Mouse (Mus musculus): ENCODE data around the gene Map3k13.
"Not testable (repeated sequence)": the region's sequence is repeated elsewhere in the genome, so short reads cannot be mapped to it uniquely, and the experiment has no call there.

Map3k13 gene

GRCm38 (mm10) chr16:21793875-21794696, at the start of gene Map3k13:
TSS of gene Map3k13 (plus strand) at chr16:21794346.
- peak; percentile 95 for DNase-seq

- DNase-seq, result no peak
Observed at GRCm38 (mm10) chr16:21758447-21758846, 35.7 kb upstream of the Map3k13 start.

GRCm38 (mm10) chr16:21768255-21768654, 25.9 kb upstream of the Map3k13 start:
- DNase-seq, result no peak

GRCm38 (mm10) chr16:21769667-21770066, 24.5 kb upstream of the Map3k13 start:
- peak; percentile 42 for DNase-seq

GRCm38 (mm10) chr16:21774725-21775124, 19.4 kb upstream of the Map3k13 start:
- no peak for DNase-seq

- peak; percentile 38 for DNase-seq
Observed at GRCm38 (mm10) chr16:21778293-21778866, 15.8 kb upstream of the Map3k13 start.

- DNase-seq, result no peak
Observed at GRCm38 (mm10) chr16:21779149-21779548, 15.0 kb upstream of the Map3k13 start.

GRCm38 (mm10) chr16:21781277-21781676, 12.9 kb upstream of the Map3k13 start:
- DNase-seq, result no peak

- DNase-seq, result no peak
Observed at GRCm38 (mm10) chr16:21781895-21782294, 12.3 kb upstream of the Map3k13 start.

- no peak for DNase-seq
Observed at GRCm38 (mm10) chr16:21782807-21783206, 11.3 kb upstream of the Map3k13 start.

GRCm38 (mm10) chr16:21785000-21785399, 9.1 kb upstream of the Map3k13 start:
- no peak for DNase-seq

- DNase-seq, result no peak
Observed at GRCm38 (mm10) chr16:21786317-21786716, 7.8 kb upstream of the Map3k13 start.

- peak; percentile 71 for DNase-seq
Observed at GRCm38 (mm10) chr16:21787516-21788353, 6.4 kb upstream of the Map3k13 start, which contains the start of gene Ehhadh. TSS of gene Ehhadh (minus strand) at chr16:21787807.

- DNase-seq, result peak; percentile 20
Observed at GRCm38 (mm10) chr16:21788581-21788980, 5.6 kb upstream of the Map3k13 start.

- DNase-seq, result no peak
Observed at GRCm38 (mm10) chr16:21789180-21789579, 5.0 kb upstream of the Map3k13 start.

- no peak for DNase-seq
Observed at GRCm38 (mm10) chr16:21790469-21790868, 3.7 kb upstream of the Map3k13 start.

GRCm38 (mm10) chr16:21791779-21792178, 2.4 kb upstream of the Map3k13 start:
- DNase-seq, result no peak

- not testable (repeated sequence) for DNase-seq
Observed at GRCm38 (mm10) chr16:21793080-21793810, 901 bp upstream of the Map3k13 start.

- DNase-seq, result no peak
Observed at GRCm38 (mm10) chr16:21794697-21795045, 525 bp downstream of the Map3k13 start.

- DNase-seq, result no peak
Observed at GRCm38 (mm10) chr16:21795071-21795470, 925 bp downstream of the Map3k13 start.

GRCm38 (mm10) chr16:21804258-21804657, 10.1 kb downstream of the Map3k13 start:
- DNase-seq, result no peak

GRCm38 (mm10) chr16:21806892-21807291, 12.7 kb downstream of the Map3k13 start:
- DNase-seq, result no peak

- DNase-seq, result peak; percentile 71
Observed at GRCm38 (mm10) chr16:21807786-21808185, 13.6 kb downstream of the Map3k13 start.

All from thymus, postnatal 14 days (tissue).